Mouse (Mus musculus): Measurements from ENCODE around the gene Gm9913. TPM values are rescaled to one million over a fixed set of nuclear protein-coding genes. Genes with fewer than 3 reads are reported as not detected.

Gm9913 gene
- total RNA-seq (2017): not detected in 2 replicates

GRCm38 (mm10) chr2:125505006-125505745, at the start of gene Gm9913:
Gene Gm9913 (plus strand): TSS chr2:125505089.
- ATAC-seq (replicated peaks; ENCODE audit: low read depth, poor library complexity, severe bottlenecking): peak; percentile 36

GRCm38 (mm10) chr2:125456059-125456789, 48.7 kb upstream of the Gm9913 start:
- peak; percentile 86 for ATAC-seq (replicated peaks; ENCODE audit: low read depth, poor library complexity, severe bottlenecking)

GRCm38 (mm10) chr2:125459087-125459486, 45.8 kb upstream of the Gm9913 start:
- no peak for ATAC-seq (replicated peaks; ENCODE audit: low read depth, poor library complexity, severe bottlenecking)

- ATAC-seq (replicated peaks; ENCODE audit: low read depth, poor library complexity, severe bottlenecking): peak; percentile 56
Observed at GRCm38 (mm10) chr2:125464036-125464435, 40.9 kb upstream of the Gm9913 start.

- peak; percentile 62 for ATAC-seq (replicated peaks; ENCODE audit: low read depth, poor library complexity, severe bottlenecking)
Observed at GRCm38 (mm10) chr2:125470553-125471295, 34.2 kb upstream of the Gm9913 start.

- no peak for ATAC-seq (replicated peaks; ENCODE audit: low read depth, poor library complexity, severe bottlenecking)
Observed at GRCm38 (mm10) chr2:125471721-125472120, 33.2 kb upstream of the Gm9913 start.

GRCm38 (mm10) chr2:125473228-125473627, 31.7 kb upstream of the Gm9913 start:
- ATAC-seq (replicated peaks; ENCODE audit: low read depth, poor library complexity, severe bottlenecking): no peak

GRCm38 (mm10) chr2:125474690-125475089, 30.2 kb upstream of the Gm9913 start:
- no peak for ATAC-seq (replicated peaks; ENCODE audit: low read depth, poor library complexity, severe bottlenecking)

GRCm38 (mm10) chr2:125476231-125476630, 28.7 kb upstream of the Gm9913 start:
- ATAC-seq (replicated peaks; ENCODE audit: low read depth, poor library complexity, severe bottlenecking): no peak

- ATAC-seq (replicated peaks; ENCODE audit: low read depth, poor library complexity, severe bottlenecking): no peak
Observed at GRCm38 (mm10) chr2:125477367-125477766, 27.5 kb upstream of the Gm9913 start.

GRCm38 (mm10) chr2:125478705-125479104, 26.2 kb upstream of the Gm9913 start:
- ATAC-seq (replicated peaks; ENCODE audit: low read depth, poor library complexity, severe bottlenecking): no peak

- ATAC-seq (replicated peaks; ENCODE audit: low read depth, poor library complexity, severe bottlenecking): no peak
Observed at GRCm38 (mm10) chr2:125480057-125480456, 24.8 kb upstream of the Gm9913 start.

- no peak for ATAC-seq (replicated peaks; ENCODE audit: low read depth, poor library complexity, severe bottlenecking)
Observed at GRCm38 (mm10) chr2:125481116-125481515, 23.8 kb upstream of the Gm9913 start.

- ATAC-seq (replicated peaks; ENCODE audit: low read depth, poor library complexity, severe bottlenecking): 0 out of 2 replicates have a peak, but pooled peaks have one; percentile 56
Observed at GRCm38 (mm10) chr2:125481531-125482317, 23.2 kb upstream of the Gm9913 start.

GRCm38 (mm10) chr2:125484164-125484563, 20.7 kb upstream of the Gm9913 start:
- no peak for ATAC-seq (replicated peaks; ENCODE audit: low read depth, poor library complexity, severe bottlenecking)

GRCm38 (mm10) chr2:125484910-125485309, 20.0 kb upstream of the Gm9913 start:
- no peak for ATAC-seq (replicated peaks; ENCODE audit: low read depth, poor library complexity, severe bottlenecking)

GRCm38 (mm10) chr2:125489979-125490378, 14.9 kb upstream of the Gm9913 start:
- ATAC-seq (replicated peaks; ENCODE audit: low read depth, poor library complexity, severe bottlenecking): no peak

- ATAC-seq (replicated peaks; ENCODE audit: low read depth, poor library complexity, severe bottlenecking): peak; percentile 89
Observed at GRCm38 (mm10) chr2:125492050-125492900, 12.6 kb upstream of the Gm9913 start.

- no peak for ATAC-seq (replicated peaks; ENCODE audit: low read depth, poor library complexity, severe bottlenecking)
Observed at GRCm38 (mm10) chr2:125494291-125494690, 10.6 kb upstream of the Gm9913 start.

Data from common myeloid progenitor, adult 5-6 weeks (primary cell).